Mouse (Mus musculus): ENCODE results near the gene Nob1. TPM values are rescaled to one million over a fixed set of nuclear protein-coding genes. Genes with fewer than 3 reads are reported as not detected.

Nob1 gene
- polyA plus RNA-seq, 1 experiment from 2014 or later: 84.7 TPM

GRCm38 (mm10) chr8:107386171-107386570 lies 38.7 kb downstream of the Nob1 start:
- 40% methylated on average over 5 of the region's 5 CpGs for WGBS
- Histone ChIP-seq H3K4me3 (replicated peaks) (no peak overlapping the region), H3K4me1 (peaks cover 30% of the 10 kb centered on the region), H3K9me3 (replicated peaks) (no peaks in the 10 kb centered on the region), H3K27me3 (no peaks in the 10 kb centered on the region), H3K9ac (no peak overlapping the region), H3K4me2 (replicated peaks) (no peak overlapping the region), H3K27ac (replicated peaks) (no peak overlapping the region), H3K36me3 (no peaks in the 10 kb centered on the region)
- no peak for ATAC-seq (ENCODE audit: insufficient number of reproducible peaks, low FRiP score, low TSS enrichment, low read depth)

GRCm38 (mm10) chr8:107385063-107385462 lies 39.8 kb downstream of the Nob1 start:
- no peak overlapping the region for H3K9ac ChIP-seq
- ATAC-seq (ENCODE audit: insufficient number of reproducible peaks, low FRiP score, low TSS enrichment, low read depth): no peak
- peaks cover 26% of the 10 kb centered on the region for H3K4me1 ChIP-seq
- peaks cover 10% of the 10 kb centered on the region; the same call in 1 of the 2 replicates for H3K36me3 ChIP-seq
- 76% methylated on average over 2 of the region's 2 CpGs for WGBS
- no peaks in the 10 kb centered on the region for H3K9me3 ChIP-seq (replicated peaks)
- H3K27me3 ChIP-seq: no peaks in the 10 kb centered on the region
- no peak overlapping the region for H3K4me3 ChIP-seq (replicated peaks)
- no peak overlapping the region for H3K4me2 ChIP-seq (replicated peaks)
- no peak overlapping the region for H3K27ac ChIP-seq (replicated peaks)

- H3K27ac ChIP-seq (replicated peaks): no peak overlapping the region
- no peak overlapping the region for H3K4me3 ChIP-seq (replicated peaks)
- 40% methylated on average over 5 of the region's 5 CpGs for WGBS
- H3K4me1 ChIP-seq: peaks cover 22% of the 10 kb centered on the region
- H3K4me2 ChIP-seq (replicated peaks): no peak overlapping the region
- H3K36me3 ChIP-seq: peaks cover 12% of the 10 kb centered on the region; the same call in 1 of the 2 replicates
- no peaks in the 10 kb centered on the region for H3K9me3 ChIP-seq (replicated peaks)
- H3K9ac ChIP-seq: no peak overlapping the region
- H3K27me3 ChIP-seq: no peaks in the 10 kb centered on the region
- no peak for ATAC-seq (ENCODE audit: insufficient number of reproducible peaks, low FRiP score, low TSS enrichment, low read depth)
Observed at GRCm38 (mm10) chr8:107384651-107385050, 40.2 kb downstream of the Nob1 start.

- Histone ChIP-seq H3K9me3 (replicated peaks) (no peaks in the 10 kb centered on the region), H3K4me1 (peaks cover 4% of the 10 kb centered on the region), H3K4me2 (replicated peaks) (no peak overlapping the region), H3K4me3 (replicated peaks) (no peak overlapping the region), H3K27ac (replicated peaks) (no peak overlapping the region), H3K27me3 (no peaks in the 10 kb centered on the region), H3K9ac (no peak overlapping the region), H3K36me3 (peaks cover 25% of the 10 kb centered on the region)
- no peak for ATAC-seq (ENCODE audit: insufficient number of reproducible peaks, low FRiP score, low TSS enrichment, low read depth)
- WGBS: 75% methylated on average over 4 of the region's 4 CpGs
Observed at GRCm38 (mm10) chr8:107382898-107383297, 42.0 kb downstream of the Nob1 start.

- Histone ChIP-seq H3K27ac (replicated peaks) (no peak overlapping the region), H3K4me3 (replicated peaks) (no peak overlapping the region), H3K4me2 (replicated peaks) (no peak overlapping the region), H3K36me3 (peaks cover 29% of the 10 kb centered on the region), H3K27me3 (no peaks in the 10 kb centered on the region), H3K4me1 (peaks cover 3% of the 10 kb centered on the region; the same call in 1 of the 2 replicates), H3K9ac (no peak overlapping the region), H3K9me3 (replicated peaks) (no peaks in the 10 kb centered on the region)
- ATAC-seq (ENCODE audit: insufficient number of reproducible peaks, low FRiP score, low TSS enrichment, low read depth): no peak
- 91% methylated on average over 4 of the region's 4 CpGs for WGBS
Observed at GRCm38 (mm10) chr8:107381666-107382065, 43.2 kb downstream of the Nob1 start.

- ATAC-seq (ENCODE audit: insufficient number of reproducible peaks, low FRiP score, low TSS enrichment, low read depth): no peak
- H3K4me2 ChIP-seq (replicated peaks): no peak overlapping the region
- H3K9me3 ChIP-seq (replicated peaks): no peaks in the 10 kb centered on the region
- WGBS: 89% methylated on average over 8 of the region's 8 CpGs
- H3K9ac ChIP-seq: no peak overlapping the region
- H3K4me1 ChIP-seq: no peaks in the 10 kb centered on the region
- no peaks in the 10 kb centered on the region for H3K27me3 ChIP-seq
- H3K4me3 ChIP-seq (replicated peaks): no peak overlapping the region
- no peak overlapping the region for H3K27ac ChIP-seq (replicated peaks)
- H3K36me3 ChIP-seq: peaks cover 30% of the 10 kb centered on the region
Observed at GRCm38 (mm10) chr8:107380734-107381133, 44.1 kb downstream of the Nob1 start.

GRCm38 (mm10) chr8:107377346-107377745 lies 47.5 kb downstream of the Nob1 start:
- Histone ChIP-seq H3K4me3 (replicated peaks) (no peak overlapping the region), H3K27ac (replicated peaks) (no peak overlapping the region), H3K9me3 (replicated peaks) (no peaks in the 10 kb centered on the region), H3K4me2 (replicated peaks) (no peak overlapping the region), H3K9ac (no peak overlapping the region), H3K36me3 (peaks cover 49% of the 10 kb centered on the region), H3K27me3 (no peaks in the 10 kb centered on the region), H3K4me1 (no peaks in the 10 kb centered on the region)
- 87% methylated on average over 3 of the region's 3 CpGs for WGBS
- ATAC-seq (ENCODE audit: insufficient number of reproducible peaks, low FRiP score, low TSS enrichment, low read depth): no peak

GRCm38 (mm10) chr8:107370311-107370710 lies 54.5 kb downstream of the Nob1 start:
- WGBS: 85% methylated on average over 4 of the region's 4 CpGs
- no peak overlapping the region for H3K9ac ChIP-seq
- H3K4me3 ChIP-seq (replicated peaks): no peak overlapping the region
- no peak overlapping the region for H3K27ac ChIP-seq (replicated peaks)
- H3K36me3 ChIP-seq: peaks cover 73% of the 10 kb centered on the region
- H3K4me1 ChIP-seq: no peaks in the 10 kb centered on the region
- no peak overlapping the region for H3K4me2 ChIP-seq (replicated peaks)
- no peaks in the 10 kb centered on the region for H3K27me3 ChIP-seq
- ATAC-seq (ENCODE audit: insufficient number of reproducible peaks, low FRiP score, low TSS enrichment, low read depth): no peak
- H3K9me3 ChIP-seq (replicated peaks): no peaks in the 10 kb centered on the region

Other genes starting within 250 kb of the Nob1 start
- gene Nfat5, start 131.6 kb downstream of the Nob1 start, polyA plus RNA-seq (2015; fragmentation: Nextera tagmentation; extraction: Ambion mirVana): 18.9 and 19.0 TPM in 2 replicates
- gene Nqo1, start 21.8 kb downstream of the Nob1 start, polyA plus RNA-seq (2015; fragmentation: Nextera tagmentation; extraction: Ambion mirVana): 23.4 and 33.6 TPM in 2 replicates
- 65.0 and 84.3 TPM in 2 replicates for gene Wwp2, start 11.3 kb upstream of the Nob1 start, polyA plus RNA-seq (2015; fragmentation: Nextera tagmentation; extraction: Ambion mirVana)
- 266 and 276 TPM in 2 replicates for gene Psmd7, start 163.4 kb upstream of the Nob1 start, polyA plus RNA-seq (2015; fragmentation: Nextera tagmentation; extraction: Ambion mirVana)

All from embryonic facial prominence, embryonic 15.5 days (tissue).